ENCODE assay signal across 9 mouse cellular contexts in the genomic region with DNA sequence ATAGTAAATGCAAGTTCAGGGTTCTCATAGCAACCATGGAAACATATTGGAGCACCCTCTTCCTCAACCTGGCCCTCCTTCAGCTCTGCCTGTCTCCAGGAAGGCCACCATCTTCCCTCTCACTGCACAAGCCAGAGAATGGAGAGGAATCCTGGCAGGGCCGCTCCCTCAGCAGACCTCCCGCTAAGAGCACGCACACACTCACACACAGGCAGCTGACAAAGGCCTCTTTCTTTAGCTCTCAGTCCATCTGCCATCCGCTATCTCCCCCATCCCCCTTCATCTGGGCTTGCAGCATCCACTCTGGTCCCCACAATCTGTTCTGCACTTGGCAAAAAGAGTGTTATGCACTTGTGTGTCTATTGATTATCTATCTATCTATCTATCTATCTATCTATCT. TPM values are rescaled to one million over a fixed set of nuclear protein-coding genes. Genes with fewer than 3 reads are reported as not detected.
DNase-seq lines count a peak whose midpoint lies in the region; ATAC-seq lines count a peak whose summit lies in the region.
"Had no signal": no experiment of that assay in that cellular context is flagged by ENCODE, and none has a peak within 500 bp of the region (broad histone marks: within the 10 kb centered on the region; RNA-seq: fewer than 3 reads in every experiment).

No protein-coding gene starts in this region.

- H3K4me1 ChIP-seq in forebrain, embryonic 15.5 days: peaks cover 28% of the 10 kb centered on the region
- 0 out of 2 replicates have a peak, but pooled peaks cover 5% of the 10 kb centered on the region for H3K4me1 ChIP-seq in neural tube, embryonic 12.5 days
- H3K4me1 ChIP-seq in heart, embryonic 11.5 days (ENCODE audit: control insufficient read depth, insufficient read depth, low read length): no peaks in the 10 kb centered on the region

- DNase-seq in cerebellum, adult 11 months: peak; percentile 81
- peak; percentile 74 to 91 for DNase-seq in layer of hippocampus, postnatal 14 days (ENCODE audit: low spot score in 2 of 2)
- no peak for DNase-seq in gastrocnemius, postnatal 4 days (ENCODE audit: low spot score in 2 of 2)
- DNase-seq in kidney, postnatal 4 days: no peak
- DNase-seq in spleen, postnatal 36 days (ENCODE audit: low spot score in 2 of 2): no peak
- DNase-seq: liver, postnatal 0 days had no signal

- no peaks in the 10 kb centered on the region for H3K9me3 ChIP-seq in forebrain, embryonic 15.5 days
- H3K9me3 ChIP-seq in neural tube, embryonic 12.5 days: no peaks in the 10 kb centered on the region
- no peaks in the 10 kb centered on the region for H3K9me3 ChIP-seq in heart, embryonic 11.5 days (replicated peaks; ENCODE audit: control insufficient read depth, low read length)

- H3K27me3 ChIP-seq in forebrain, embryonic 15.5 days: no peaks in the 10 kb centered on the region
- no peaks in the 10 kb centered on the region for H3K27me3 ChIP-seq in neural tube, embryonic 12.5 days (replicated peaks)
- no peaks in the 10 kb centered on the region for H3K27me3 ChIP-seq in heart, embryonic 11.5 days (ENCODE audit: control insufficient read depth, insufficient read depth, low read length)

- H3K27ac ChIP-seq in forebrain, embryonic 15.5 days (replicated peaks): peak overlapping the region; percentile 78
- H3K27ac ChIP-seq in neural tube, embryonic 12.5 days: no peak overlapping the region
- no peak overlapping the region for H3K27ac ChIP-seq in heart, embryonic 11.5 days (ENCODE audit: low read depth, low read length)

- H3K4me3 ChIP-seq in forebrain, embryonic 15.5 days: no peak overlapping the region
- H3K4me3 ChIP-seq in neural tube, embryonic 12.5 days: no peak overlapping the region
- no peak overlapping the region for H3K4me3 ChIP-seq in heart, embryonic 11.5 days (ENCODE audit: low read depth, low read length)

- ATAC-seq in forebrain, embryonic 15.5 days (replicated peaks): peak; percentile 88
- peak; percentile 85 for ATAC-seq in neural tube, embryonic 12.5 days (ENCODE audit: low FRiP score, low read depth)
- no peak for ATAC-seq in heart, embryonic 11.5 days (replicated peaks; ENCODE audit: insufficient number of reproducible peaks, low FRiP score, low TSS enrichment)
- ATAC-seq: liver, postnatal 0 days had no signal

- H3K4me2 ChIP-seq in forebrain, embryonic 15.5 days (replicated peaks): no peak overlapping the region
- H3K4me2 ChIP-seq in neural tube, embryonic 12.5 days (replicated peaks): no peak overlapping the region
- no peak overlapping the region for H3K4me2 ChIP-seq in heart, embryonic 11.5 days

- no peak overlapping the region for H3K9ac ChIP-seq in forebrain, embryonic 15.5 days (replicated peaks)
- H3K9ac ChIP-seq in neural tube, embryonic 12.5 days: no peak overlapping the region
- no peak overlapping the region for H3K9ac ChIP-seq in heart, embryonic 11.5 days (ENCODE audit: low read depth, low read length)
- H3K9ac ChIP-seq: liver, postnatal 0 days had no signal

- H3K36me3 ChIP-seq in forebrain, embryonic 15.5 days: no peaks in the 10 kb centered on the region
- no peaks in the 10 kb centered on the region for H3K36me3 ChIP-seq in neural tube, embryonic 12.5 days
- no peaks in the 10 kb centered on the region for H3K36me3 ChIP-seq in heart, embryonic 11.5 days (ENCODE audit: control insufficient read depth, insufficient read depth, low read length)

- 21% methylated on average over 4 of the region's 4 CpGs for WGBS in forebrain, embryonic 15.5 days
- WGBS in neural tube, embryonic 12.5 days: 29% methylated on average over 4 of the region's 4 CpGs
- WGBS in heart, embryonic 11.5 days (ENCODE audit: insufficient replicate concordance): 61% methylated on average over 4 of the region's 4 CpGs

RNA-seq across cellular contexts. Expression of a gene that starts 50.1 kb away (rescaled TPM):
- 159 and 172 TPM in 2 replicates for polyA plus RNA-seq in forebrain, embryonic 15.5 days (2015; fragmentation: Nextera tagmentation; extraction: Ambion mirVana)
- total RNA-seq in layer of hippocampus, postnatal 14 days (2021): 100 to 1,000 TPM; 273 to 296 TPM
- 147 and 159 TPM in 2 replicates for polyA plus RNA-seq in neural tube, embryonic 12.5 days (2016; fragmentation: Nextera tagmentation; extraction: Ambion mirVana)
- total RNA-seq in gastrocnemius, postnatal 4 days (2021): 1 to 10 TPM; 1.5 to 1.7 TPM
- 0.99 and 1.3 TPM in 2 replicates for polyA plus RNA-seq in heart, embryonic 11.5 days (2014; fragmentation: Nextera tagmentation; extraction: Ambion mirVana)
- polyA plus RNA-seq: liver, postnatal 0 days had no signal

RNA-seq across cellular contexts. Expression of a gene that starts 59.0 kb away (rescaled TPM):
- 31.9 and 38.0 TPM in 2 replicates for polyA plus RNA-seq in forebrain, embryonic 15.5 days (2015; fragmentation: Nextera tagmentation; extraction: Ambion mirVana)
- total RNA-seq in layer of hippocampus, postnatal 14 days (2021): 10 to 100 TPM; 45.3 to 60.0 TPM
- polyA plus RNA-seq in neural tube, embryonic 12.5 days (2016; fragmentation: Nextera tagmentation; extraction: Ambion mirVana): 34.8 and 40.6 TPM in 2 replicates
- 10 to 100 TPM; 49.3 to 51.1 TPM for total RNA-seq in gastrocnemius, postnatal 4 days (2021)
- polyA plus RNA-seq in heart, embryonic 11.5 days (2014; fragmentation: Nextera tagmentation; extraction: Ambion mirVana): 89.5 and 91.5 TPM in 2 replicates

RNA-seq across cellular contexts. Expression of a gene that starts 59.4 kb away (rescaled TPM):
- polyA plus RNA-seq in forebrain, embryonic 15.5 days (2015; fragmentation: Nextera tagmentation; extraction: Ambion mirVana): 27.7 and 30.2 TPM in 2 replicates
- 10 to 100 TPM; 20.6 to 23.9 TPM for total RNA-seq in layer of hippocampus, postnatal 14 days (2021)
- 38.9 and 46.6 TPM in 2 replicates for polyA plus RNA-seq in neural tube, embryonic 12.5 days (2016; fragmentation: Nextera tagmentation; extraction: Ambion mirVana)
- 10 to 100 TPM; 19.7 to 21.3 TPM for total RNA-seq in gastrocnemius, postnatal 4 days (2021)
- polyA plus RNA-seq in heart, embryonic 11.5 days (2014; fragmentation: Nextera tagmentation; extraction: Ambion mirVana): 31.2 and 33.0 TPM in 2 replicates

Comparison
In these comparisons a context has a peak if more than half of its experiments do, and no peak if none do; other contexts are left out.
1. DNase-seq: peak in cerebellum, adult 11 months (single experiment) and layer of hippocampus, postnatal 14 days (2 of 2); none in gastrocnemius, postnatal 4 days (0 of 2), kidney, postnatal 4 days (0 of 2) and spleen, postnatal 36 days (0 of 2).
2. RNA of a gene that starts 50.1 kb away (polyA plus RNA-seq): 147 to 159 TPM in neural tube, embryonic 12.5 days and 159 to 172 TPM in forebrain, embryonic 15.5 days; 0.99 to 1.3 TPM in heart, embryonic 11.5 days; every median in the first group is over 10 times any median in the second.